Comparison of ENCODE assay signal across 8 mouse cellular contexts in genomic region chr6:128438317-128438870, GRCm38 (mm10). TPM values are rescaled to one million over a fixed set of nuclear protein-coding genes. Genes with fewer than 3 reads are reported as not detected.
DNase-seq lines count a peak whose midpoint lies in the region; ATAC-seq lines count a peak whose summit lies in the region.

Fkbp4 (minus strand) TSS chr6:128438677.

- ATAC-seq in hindbrain, embryonic 11.5 days (ENCODE audit: low FRiP score), result peak; percentile 95

- under 1% methylated on average over 62 of the region's 67 CpGs for WGBS in hindbrain, embryonic 11.5 days

- no peaks in the 10 kb centered on the region for H3K27me3 ChIP-seq in hindbrain, embryonic 11.5 days (ENCODE audit: control insufficient read depth, insufficient read depth, low read length)

- peaks cover 2% of the 10 kb centered on the region; the same call in 1 of the 2 replicates for H3K4me1 ChIP-seq in hindbrain, embryonic 11.5 days (replicated peaks; ENCODE audit: control insufficient read depth, insufficient read depth, low read length)

- peak within 1 kb of the TSS; percentile 96 for H3K9ac ChIP-seq in hindbrain, embryonic 11.5 days (ENCODE audit: low read depth, low read length)

- H3K4me2 ChIP-seq in hindbrain, embryonic 11.5 days (replicated peaks; ENCODE audit: low read depth, low read length), result peak within 1 kb of the TSS; percentile 60

- no peaks in the 10 kb centered on the region for H3K9me3 ChIP-seq in hindbrain, embryonic 11.5 days (ENCODE audit: control insufficient read depth, low read length)

- H3K27ac ChIP-seq in hindbrain, embryonic 11.5 days (ENCODE audit: low read depth, low read length), result peak within 1 kb of the TSS; percentile 86

- peak within 1 kb of the TSS; percentile 97 for H3K4me3 ChIP-seq in hindbrain, embryonic 11.5 days (ENCODE audit: low read depth, low read length)

- H3K36me3 ChIP-seq in hindbrain, embryonic 11.5 days (ENCODE audit: control insufficient read depth, insufficient read depth, low read length), result peaks cover 15% of the 10 kb centered on the region

- peak; percentile 97 for DNase-seq in Muller cell, postnatal 12 days (ENCODE audit: inconsistent ontology term)
- DNase-seq in cerebellum, adult 9-10 months, result peak; percentile 91
- DNase-seq in frontal cortex, adult 2 months (ENCODE audit: extremely low spot score in 1 of 2, low spot score in 1 of 2), result peak; percentile 73 to 92
- peak; percentile 95 for DNase-seq in hindbrain, embryonic 11.5 days (ENCODE audit: low spot score)
- peak; percentile 83 to 90 for DNase-seq in layer of hippocampus, postnatal 25 days (ENCODE audit: extremely low spot score in 1 of 2, low spot score in 1 of 2)
- DNase-seq in lung, postnatal 25 days (ENCODE audit: low spot score), result peak; percentile 94
- DNase-seq in retina, embryonic 14.5 days (ENCODE audit: low spot score), result peak; percentile 92
- DNase-seq in thymus, postnatal 4 days, result peak; percentile 95

RNA-seq across cellular contexts. Expression of gene Fkbp4, which starts in this region (rescaled TPM):
- 124 and 128 TPM in 2 replicates for polyA plus RNA-seq in frontal cortex, adult 2 months (2012; rRNA removed)
- polyA plus RNA-seq in hindbrain, embryonic 11.5 days (2014; fragmentation: Nextera tagmentation; extraction: Ambion mirVana), result 434 and 533 TPM in 2 replicates
- 100 to 1,000 TPM; 107 to 120 TPM for total RNA-seq in layer of hippocampus, postnatal 25 days (2021)

Comparison
In these comparisons a context has a peak if more than half of its experiments do, and no peak if none do; other contexts are left out.
1. Peak in every context shown above with its lines: DNase-seq, ATAC-seq, H3K4me3 ChIP-seq and H3K27ac ChIP-seq.